Mouse (Mus musculus) CD4-positive, CD25-positive, alpha-beta regulatory T cell, adult 4 months (primary cell): Measurements from ENCODE around the gene Actg2. TPM values are rescaled to one million over a fixed set of nuclear protein-coding genes. Genes with fewer than 3 reads are reported as not detected.
A peak's percentile ranks its signal among the peaks of the same experiment; 100 is the strongest.

Experiments used
- ATAC-seq: one replicate; pipeline ENCODE4 v1.8.0; 2017
- polyA plus RNA-seq, 2 experiments: library from polyadenylated mRNA; unstranded; fragments of 100-300 nt; shearing (Covaris generic); gene quantifications; one replicate each; pipeline ENCODE4 v1.2.1; 2017

Gene Actg2
- polyA plus RNA-seq, 2 experiments from 2014 or later: 21.8 to 33.3 TPM

DNA sequence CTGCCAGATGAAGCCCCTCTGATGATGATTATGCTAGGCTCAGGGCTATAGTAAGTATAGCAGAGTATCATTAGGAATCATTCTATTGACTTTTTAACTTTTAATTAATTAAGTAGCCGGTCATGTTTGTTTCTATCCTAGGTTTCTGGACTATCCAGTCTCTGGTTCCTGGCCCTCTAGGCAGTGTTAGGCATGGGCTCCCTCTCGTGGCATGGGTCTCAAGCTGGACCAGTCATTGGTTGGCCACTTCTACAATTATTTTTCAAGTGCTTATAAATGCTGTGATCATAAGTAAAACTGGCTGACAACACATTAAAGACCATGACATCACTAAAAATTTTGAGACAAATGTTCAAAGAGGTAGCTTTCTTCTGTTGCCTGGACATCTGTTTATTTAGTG, 25.9 kb downstream of the Actg2 start:
- ATAC-seq: no peak

DNA sequence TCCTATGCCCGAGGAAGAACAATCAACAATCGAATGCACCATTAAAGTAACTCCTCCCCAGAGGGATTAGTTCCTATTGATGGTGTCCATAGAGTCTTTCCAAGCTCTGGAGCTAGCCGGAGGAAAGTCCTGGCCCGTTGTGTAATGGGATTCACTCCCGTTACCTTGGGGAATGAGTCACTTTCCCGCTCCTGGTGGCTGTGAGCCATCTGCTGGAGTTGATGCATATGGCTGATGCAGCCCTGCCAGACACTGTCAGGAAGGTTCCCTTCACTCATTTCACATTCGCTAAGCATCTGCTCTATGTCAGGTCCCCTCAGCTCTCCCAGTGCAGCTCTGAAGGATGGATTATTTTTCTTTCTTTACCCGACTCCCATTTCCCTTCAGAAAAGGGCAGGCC, 26.6 kb downstream of the Actg2 start:
- no peak for ATAC-seq

GRCm38 (mm10) chr6:83507168-83507546, 28.9 kb downstream of the Actg2 start:
- no peak for ATAC-seq

DNA sequence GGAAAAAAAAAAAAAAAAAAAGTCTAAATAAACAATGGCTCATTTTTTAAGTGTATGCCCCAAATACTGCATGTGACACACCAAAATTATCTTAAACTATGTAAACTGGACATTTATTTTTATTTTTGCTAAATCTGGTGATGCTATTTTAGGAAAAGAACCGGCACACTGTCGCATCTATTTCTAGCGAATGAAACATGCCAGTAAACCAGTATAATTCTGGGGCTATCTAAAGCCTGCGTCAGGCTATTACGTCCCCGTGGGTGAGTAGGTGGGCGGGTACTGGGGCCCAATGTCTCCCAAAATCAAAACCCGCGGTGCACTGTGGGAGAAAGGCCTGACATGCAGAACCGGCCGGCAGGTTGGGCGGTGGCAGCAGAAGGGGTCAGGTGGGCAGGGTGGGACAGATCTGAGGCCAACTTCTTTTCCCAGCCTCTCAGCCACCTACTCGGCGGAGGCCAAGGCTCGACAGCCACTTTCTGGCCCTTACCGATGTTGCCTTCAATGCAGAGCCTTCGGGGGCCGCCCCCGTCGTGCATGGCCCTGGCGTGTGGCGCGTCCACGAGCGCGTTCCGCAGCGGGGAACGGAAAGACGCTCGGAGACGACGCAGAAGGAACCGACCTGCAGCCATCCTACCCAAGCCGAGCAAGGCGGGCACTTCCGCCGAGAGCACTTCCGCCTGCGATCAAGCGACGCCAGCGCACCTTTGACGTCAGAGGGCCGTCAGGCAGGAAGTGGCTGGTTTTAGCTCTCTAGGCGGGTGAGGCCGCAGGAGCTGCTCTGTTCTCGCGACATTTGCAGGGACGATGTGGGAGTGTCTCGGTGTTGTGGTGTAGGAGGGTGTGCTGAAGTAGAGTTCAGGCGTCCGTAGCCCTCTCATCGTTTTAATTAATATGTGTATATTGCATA, 29.6 kb downstream of the Actg2 start, which contains the start of gene Dguok:
Dguok (minus strand) TSS at position 712 of the 910 bp plus-strand sequence.
- peak; percentile 96 for ATAC-seq

GRCm38 (mm10) chr6:83505554-83505953, 30.5 kb downstream of the Actg2 start:
- ATAC-seq: no peak

DNA sequence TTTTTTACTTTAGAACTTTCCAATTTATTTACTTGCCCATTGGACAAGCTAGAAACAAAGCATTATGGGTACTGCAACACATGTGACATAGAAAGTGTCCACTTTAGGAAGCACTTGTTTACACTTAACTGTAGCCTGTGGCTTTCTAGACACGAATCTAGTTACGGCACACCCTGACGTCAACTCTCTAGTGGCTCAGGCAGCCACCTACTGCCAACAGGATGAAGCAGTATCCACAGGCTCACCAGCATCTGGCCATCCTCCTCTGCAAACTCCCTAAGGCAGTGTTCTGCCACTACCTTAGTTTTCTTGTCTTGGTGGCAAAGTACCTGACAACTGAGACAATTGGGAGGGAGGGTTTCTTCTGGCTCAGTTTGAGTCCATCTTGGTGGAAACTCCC, 32.7 kb downstream of the Actg2 start:
- no peak for ATAC-seq

- no peak for ATAC-seq
Measured at GRCm38 (mm10) chr6:83502656-83503055, 33.4 kb downstream of the Actg2 start.

- ATAC-seq: no peak
Measured at GRCm38 (mm10) chr6:83501524-83502310, 34.3 kb downstream of the Actg2 start.

- no peak for ATAC-seq
Measured at GRCm38 (mm10) chr6:83500462-83500861, 35.6 kb downstream of the Actg2 start.

GRCm38 (mm10) chr6:83499078-83499477, 37.0 kb downstream of the Actg2 start:
- ATAC-seq: no peak

- no peak for ATAC-seq
Measured at GRCm38 (mm10) chr6:83496753-83497710, 39.0 kb downstream of the Actg2 start.

DNA sequence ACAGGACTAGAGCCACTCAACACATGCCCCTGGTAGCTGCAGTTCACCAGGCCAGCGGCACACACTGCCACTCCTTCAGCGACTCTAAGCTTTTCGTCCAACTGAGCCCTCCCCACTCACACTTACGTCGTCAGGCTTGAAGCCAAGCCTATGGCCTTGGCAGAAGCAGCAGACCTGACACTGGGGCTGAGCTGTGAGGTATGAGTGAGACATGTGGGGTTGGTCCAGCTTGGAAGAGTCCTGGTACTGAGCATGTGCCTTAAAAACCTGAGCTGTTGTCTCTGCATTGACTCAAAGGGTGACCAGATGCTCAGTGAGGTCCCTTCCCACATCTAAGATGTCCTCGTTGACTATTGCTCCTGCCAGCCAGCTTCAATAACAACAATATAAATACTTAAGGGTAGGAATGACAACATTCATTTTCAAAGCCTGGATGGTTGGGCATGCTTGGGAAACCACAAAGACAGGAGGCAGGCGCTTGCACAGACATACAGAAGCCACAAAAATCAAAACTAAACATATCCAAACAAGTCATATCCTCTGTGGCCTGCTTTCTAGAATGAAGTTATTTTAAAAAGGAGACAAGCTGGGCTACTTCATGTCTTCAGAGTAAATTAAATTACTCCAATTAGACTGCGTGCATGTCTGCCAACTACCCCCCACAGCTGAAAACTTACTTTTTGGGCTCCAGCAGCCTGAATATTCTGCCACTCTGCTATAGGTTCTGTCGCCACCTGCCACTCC, 39.9 kb downstream of the Actg2 start:
- no peak for ATAC-seq

DNA sequence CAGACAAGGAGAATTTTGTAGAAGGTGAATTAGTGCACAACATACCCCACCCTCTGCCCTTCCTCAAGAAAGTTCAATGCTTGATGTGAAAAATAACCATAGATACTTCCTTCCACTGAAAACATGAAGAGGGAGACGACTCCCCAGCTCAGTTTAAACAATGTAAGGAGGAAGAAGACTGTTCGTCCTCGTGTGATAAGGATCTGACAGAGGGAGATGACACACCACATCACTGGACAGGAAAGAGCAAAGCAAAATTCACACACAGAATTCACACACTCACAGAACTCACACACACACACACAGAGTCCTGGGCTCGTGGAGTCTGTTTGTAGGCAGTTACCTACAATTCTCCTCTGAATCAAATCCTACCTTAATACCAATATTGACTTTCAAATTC, 45.4 kb downstream of the Actg2 start:
- no peak for ATAC-seq

- ATAC-seq: no peak
Measured at GRCm38 (mm10) chr6:83488200-83488599, 47.9 kb downstream of the Actg2 start.

DNA sequence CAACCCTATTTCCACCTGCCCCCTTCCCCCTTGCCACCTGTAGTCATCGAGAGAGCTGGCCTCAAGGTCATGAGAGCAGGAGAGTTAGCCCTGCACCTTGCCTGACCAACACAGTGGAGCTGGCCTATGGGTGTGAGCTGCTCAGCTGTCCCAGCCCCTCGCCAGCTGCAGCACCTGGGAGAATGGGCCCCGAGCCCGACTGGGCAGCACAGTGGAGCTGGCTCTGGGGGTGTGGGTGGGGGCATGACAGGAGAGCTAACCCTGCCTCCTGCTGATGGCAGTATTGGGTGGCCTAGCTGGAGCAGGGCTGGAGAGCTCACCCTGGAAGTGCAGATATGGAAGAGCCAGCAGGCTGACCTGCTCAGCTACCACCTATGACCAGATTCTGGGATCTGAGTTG, 48.8 kb downstream of the Actg2 start:
- ATAC-seq: no peak

DNA sequence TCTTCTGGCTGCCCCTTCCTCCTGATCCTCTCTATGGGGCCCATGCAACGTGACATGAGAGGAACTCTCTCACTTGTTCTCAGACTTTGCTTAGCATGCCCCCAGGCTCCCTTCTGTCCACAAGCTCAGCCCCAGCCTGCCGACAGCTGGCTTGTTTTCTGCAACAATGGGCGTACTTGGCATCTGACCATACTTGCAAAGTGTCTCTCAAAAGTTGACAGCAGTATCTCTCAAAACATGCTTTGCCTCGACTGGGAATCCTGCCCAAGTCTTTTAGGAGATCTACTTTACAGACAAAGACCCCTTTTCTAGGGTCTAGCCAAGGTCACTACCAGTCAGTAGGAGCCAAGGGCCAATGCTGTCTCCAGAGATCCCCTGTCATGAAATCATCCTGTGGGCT, 50.2 kb downstream of the Actg2 start:
- no peak for ATAC-seq

DNA sequence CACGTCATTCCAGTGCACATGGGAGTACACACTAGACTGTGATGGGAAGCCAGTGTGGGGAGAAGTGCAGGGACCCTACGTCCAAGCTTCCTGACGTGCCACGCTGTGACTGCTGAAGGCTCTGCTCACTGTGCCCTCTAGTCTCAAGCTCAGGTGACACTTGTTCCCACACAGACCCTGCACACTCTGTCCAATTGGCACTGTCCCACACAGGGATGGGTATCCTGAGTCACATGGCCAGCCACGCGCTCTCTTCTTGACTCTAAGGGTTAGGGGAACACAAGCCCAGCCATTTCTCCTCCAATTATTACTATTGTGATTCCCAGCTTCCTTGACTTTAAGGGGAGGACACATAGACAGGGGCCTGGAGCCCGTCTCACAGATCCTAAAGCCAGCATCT, 52.3 kb downstream of the Actg2 start:
- ATAC-seq: no peak

GRCm38 (mm10) chr6:83482418-83483085, 53.5 kb downstream of the Actg2 start:
- ATAC-seq: no peak

GRCm38 (mm10) chr6:83480019-83480655, 55.9 kb downstream of the Actg2 start:
- no peak for ATAC-seq

GRCm38 (mm10) chr6:83479193-83479592, 56.9 kb downstream of the Actg2 start:
- ATAC-seq: no peak

GRCm38 (mm10) chr6:83478628-83479027, 57.4 kb downstream of the Actg2 start:
- ATAC-seq: no peak
